Mouse (Mus musculus): Measurements from ENCODE around the gene Psmg3. TPM values are rescaled to one million over a fixed set of nuclear protein-coding genes. Genes with fewer than 3 reads are reported as not detected.

Gene Psmg3
- polyA plus RNA-seq, 1 experiment from 2014 or later = 86.7 TPM

Other genes starting within 250 kb of the Psmg3 start
- gene Micall2, start 90.5 kb downstream of the Psmg3 start, polyA plus RNA-seq (2014; fragmentation: Nextera tagmentation; extraction: Ambion mirVana) = 3.4 and 4.8 TPM in 2 replicates
- 31.8 and 33.2 TPM in 2 replicates for gene Ints1, start 51.2 kb downstream of the Psmg3 start, polyA plus RNA-seq (2014; fragmentation: Nextera tagmentation; extraction: Ambion mirVana)
- 7.5 and 11.7 TPM in 2 replicates for gene Mafk, start 35.4 kb downstream of the Psmg3 start, polyA plus RNA-seq (2014; fragmentation: Nextera tagmentation; extraction: Ambion mirVana)
- not detected in 2 replicates for gene Tmem184a, start 7.0 kb downstream of the Psmg3 start, polyA plus RNA-seq (2014; fragmentation: Nextera tagmentation; extraction: Ambion mirVana)
- not detected in 2 replicates for gene Gm26938, start 478 bp downstream of the Psmg3 start, polyA plus RNA-seq (2014; fragmentation: Nextera tagmentation; extraction: Ambion mirVana)
- 1.7 and 2.5 TPM in 2 replicates for gene Elfn1, start 81.1 kb upstream of the Psmg3 start, polyA plus RNA-seq (2014; fragmentation: Nextera tagmentation; extraction: Ambion mirVana)

All from forebrain, embryonic 14.5 days (tissue).